Mouse (Mus musculus) heart, adult 8-10 months (tissue): Measurements from ENCODE around the gene Acsf2. TPM values are rescaled to one million over a fixed set of nuclear protein-coding genes. Genes with fewer than 3 reads are reported as not detected.

ENCODE experiments used
- DNase-seq: peaks from one replicate; pipeline ENCODE4 v3.0.0; 2022; ENCODE audit warnings: low spot score
- total RNA-seq, 4 experiments: library from RNA; stranded (reverse); gene quantifications; 2 replicates each; pipeline ENCODE4 v1.2.4; 2022

The Acsf2 gene
- total RNA-seq, 4 experiments from 2014 or later, result 25.6 to 34.8 (median 30.1) TPM

- DNase-seq, result no peak
These were observed 53.5 kb downstream of the Acsf2 start for GRCm38 (mm10) chr11:94548041-94548784.

DNA sequence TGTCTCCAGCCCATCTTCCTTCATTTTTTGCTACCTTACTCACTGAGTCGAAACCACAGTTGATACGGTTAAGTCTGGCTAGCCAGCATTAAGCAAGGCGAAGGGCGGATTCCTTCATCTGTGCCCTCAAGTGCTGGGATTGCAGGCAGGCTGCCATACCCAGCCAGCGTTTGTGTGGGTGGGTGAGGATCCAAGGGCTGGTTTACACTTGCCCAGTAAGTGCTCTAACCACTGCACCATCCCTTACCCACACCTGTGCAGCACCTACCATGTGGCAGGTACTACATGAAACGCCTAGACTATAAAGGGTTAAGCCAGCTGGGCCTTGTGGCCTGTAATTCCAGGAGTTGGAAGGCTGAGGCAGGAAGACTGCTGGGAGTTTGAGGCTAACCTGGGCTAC lies 54.4 kb downstream of the Acsf2 start:
- no peak for DNase-seq

GRCm38 (mm10) chr11:94546381-94546780 lies 55.3 kb downstream of the Acsf2 start:
- DNase-seq, result no peak

- no peak for DNase-seq
These were observed 57.2 kb downstream of the Acsf2 start for GRCm38 (mm10) chr11:94544422-94544821.

- DNase-seq, result peak; percentile 93
These were observed 57.7 kb downstream of the Acsf2 start for GRCm38 (mm10) chr11:94543932-94544331.

DNA sequence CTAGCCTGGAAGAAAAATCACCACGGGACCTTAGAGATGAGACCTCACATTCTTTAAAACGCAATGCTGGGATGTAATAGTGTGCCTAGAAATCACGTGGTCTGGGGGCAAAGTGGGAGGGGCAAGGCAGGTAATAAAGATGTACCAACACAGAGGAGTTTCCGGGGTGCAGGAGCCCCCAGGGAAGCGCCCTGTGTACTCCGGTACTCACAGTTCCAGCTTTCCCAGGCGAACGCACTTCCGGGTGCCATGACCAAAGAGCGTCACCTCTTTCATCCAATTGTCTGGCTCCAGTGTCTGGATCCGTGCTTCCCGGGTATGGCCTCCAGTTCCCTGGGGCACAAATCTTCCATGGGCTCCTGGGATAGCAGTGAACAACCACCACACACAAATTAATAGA lies 58.3 kb downstream of the Acsf2 start:
- no peak for DNase-seq

GRCm38 (mm10) chr11:94542400-94542799 lies 59.3 kb downstream of the Acsf2 start:
- no peak for DNase-seq

DNA sequence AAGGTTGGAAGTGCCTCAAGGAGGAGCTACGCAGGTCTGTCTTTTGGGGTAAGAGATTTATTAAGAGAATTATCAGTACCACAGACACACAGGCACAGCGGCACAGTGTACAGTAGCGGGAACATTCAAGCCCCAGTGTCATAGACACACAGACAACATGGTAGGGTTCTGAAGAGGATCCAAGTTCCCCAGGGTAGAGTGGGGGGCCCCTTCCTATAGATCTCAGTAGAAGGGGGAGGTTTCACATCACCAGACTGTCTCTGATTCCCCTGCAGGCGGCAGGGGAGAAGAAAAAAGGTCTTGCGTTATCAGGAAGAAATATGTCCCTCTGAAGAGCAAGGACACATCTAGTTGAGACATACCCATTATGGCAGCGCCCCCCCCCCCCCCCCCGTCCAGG lies 61.9 kb downstream of the Acsf2 start:
- no peak for DNase-seq

DNA sequence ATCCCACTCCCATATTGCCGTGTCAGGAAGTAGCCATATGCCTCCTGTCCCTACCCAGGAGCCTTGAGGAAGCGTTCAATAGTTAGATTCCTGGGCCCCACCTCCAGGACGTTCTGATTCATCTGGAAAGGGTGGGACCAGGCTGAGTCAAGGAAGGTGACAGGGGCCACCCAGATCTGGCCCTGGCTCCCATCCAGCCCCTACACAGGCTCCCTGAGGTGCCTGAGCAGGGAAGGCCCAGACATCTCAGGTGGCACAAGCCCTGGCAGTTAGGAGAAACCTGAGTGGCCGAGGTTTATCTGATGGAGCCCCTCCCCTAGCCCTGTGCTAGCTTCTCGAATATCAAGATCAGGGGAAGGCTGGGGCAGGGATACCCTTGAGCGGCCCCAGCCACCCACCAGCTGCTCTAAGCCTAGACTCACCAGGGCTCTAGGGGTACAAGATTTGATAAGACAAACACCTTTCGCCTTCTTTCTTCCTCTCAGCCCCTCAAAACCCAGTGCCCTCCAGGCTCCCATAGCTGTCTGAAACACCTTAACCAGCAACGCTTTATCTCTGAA lies 62.9 kb downstream of the Acsf2 start:
- no peak for DNase-seq

DNA sequence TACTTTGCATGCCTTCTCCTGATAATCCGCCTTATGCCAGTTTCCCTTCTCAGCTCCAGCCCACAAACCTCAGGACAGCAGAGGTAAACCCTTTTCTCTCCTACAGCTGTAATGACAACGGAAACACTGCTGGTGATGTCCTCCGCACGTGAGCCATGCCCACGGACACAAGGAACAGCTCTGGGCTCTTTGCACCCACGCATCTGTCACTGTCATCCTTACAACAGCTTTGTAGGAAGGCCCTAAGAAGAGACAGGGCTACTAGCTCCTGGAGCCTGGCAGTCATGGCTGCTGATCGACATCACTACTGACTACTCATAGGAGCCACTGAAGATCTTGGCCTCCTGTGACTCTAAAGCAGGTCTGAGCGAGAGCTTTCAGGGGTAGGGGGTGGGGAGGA lies 68.5 kb downstream of the Acsf2 start:
- no peak for DNase-seq

DNA sequence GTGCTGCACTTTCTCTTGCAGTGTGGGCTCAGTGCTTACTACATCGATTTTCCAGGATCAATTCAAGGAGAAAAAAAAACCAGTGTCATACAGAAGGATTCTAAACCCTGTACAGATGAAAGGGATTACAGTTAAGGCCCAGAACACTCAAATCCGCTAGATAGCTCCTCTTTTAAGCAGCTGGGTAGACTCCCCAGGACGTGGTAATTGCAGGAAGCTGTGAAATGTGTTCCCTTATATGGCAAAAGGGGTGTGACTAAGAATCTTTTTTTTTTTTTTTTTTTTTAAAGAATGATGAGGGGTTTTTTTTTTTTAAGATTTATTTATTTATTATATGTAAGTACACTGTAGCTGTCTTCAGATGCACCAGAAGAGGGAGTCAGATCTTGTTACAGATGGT lies 72.8 kb downstream of the Acsf2 start:
- no peak for DNase-seq

GRCm38 (mm10) chr11:94526171-94526879 lies 75.3 kb downstream of the Acsf2 start:
- DNase-seq, result no peak

DNA sequence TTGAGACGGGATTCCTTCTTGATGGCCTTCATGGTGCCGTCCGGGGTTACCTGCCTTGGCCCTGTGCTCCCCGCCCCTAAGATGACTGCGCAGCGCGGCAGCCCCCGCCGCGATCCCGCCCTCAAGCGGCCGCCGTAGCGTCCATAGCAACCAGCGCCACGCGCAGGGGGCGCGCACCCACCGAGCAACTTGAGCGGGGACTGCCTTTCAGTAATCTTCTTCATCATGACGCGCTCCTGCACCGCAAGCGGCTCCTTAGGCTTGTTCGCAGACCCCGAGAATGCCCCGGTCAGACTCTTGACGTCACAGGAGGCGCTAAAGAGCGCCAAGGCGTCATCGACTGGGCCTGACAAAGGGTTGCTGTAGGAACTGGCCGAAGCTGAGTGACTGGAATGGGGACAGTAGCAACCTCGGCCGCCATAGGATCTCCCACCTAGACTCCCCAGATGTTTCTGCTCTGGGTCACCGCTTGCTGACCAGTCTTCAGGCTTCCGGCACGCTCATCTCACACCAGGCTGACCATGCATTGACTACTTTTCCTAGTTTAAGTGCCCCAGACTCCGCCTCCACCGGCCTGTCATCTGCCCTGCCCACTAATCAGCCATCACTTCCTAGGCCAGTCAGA lies 80.3 kb downstream of the Acsf2 start, which contains the start of gene Mycbpap:
Gene Mycbpap (minus strand): TSS at position 524 of the 625 bp plus-strand sequence.
- peak; percentile 45 for DNase-seq

GRCm38 (mm10) chr11:94513452-94513851 lies 88.2 kb downstream of the Acsf2 start:
- DNase-seq, result no peak

GRCm38 (mm10) chr11:94508976-94509375 lies 92.7 kb downstream of the Acsf2 start:
- no peak for DNase-seq

Other genes starting within 250 kb of the Acsf2 start
- gene Abcc3, start 208.9 kb downstream of the Acsf2 start, total RNA-seq, result 1 to 10 TPM in 3 of 4 experiments, under 1 TPM in 1; 0.91 to 2.3 (median 1.7) TPM
- 10 to 100 TPM in 3 of 4 experiments, 1 to 10 TPM in 1; 6.7 to 14.6 (median 12.5) TPM for gene Cacna1g, start 127.7 kb downstream of the Acsf2 start, total RNA-seq
- under 1 TPM; 0.09 to 0.63 (median 0.40) TPM for gene Spata20, start 115.7 kb downstream of the Acsf2 start, total RNA-seq
- 10 to 100 TPM; 21.3 to 28.5 (median 25.1) TPM for gene Epn3, start 101.9 kb downstream of the Acsf2 start, total RNA-seq
- 1 to 10 TPM in 3 of 4 experiments, under 1 TPM in 1; 0.75 to 2.3 (median 1.4) TPM for gene Mycbpap, start 80.1 kb downstream of the Acsf2 start, total RNA-seq
- 10 to 100 TPM in 2 of 4 experiments, 1 to 10 TPM in 2; 8.3 to 11.5 (median 10.1) TPM for gene Rsad1, start 52.6 kb downstream of the Acsf2 start, total RNA-seq
- 1 to 10 TPM in 2 of 4 experiments, under 1 TPM in 2; 0.43 to 2.4 (median 0.86) TPM for gene Chad, start 36.8 kb downstream of the Acsf2 start, total RNA-seq
- 10 to 100 TPM; 25.5 to 31.1 (median 28.2) TPM for gene Lrrc59, start 27.9 kb upstream of the Acsf2 start, total RNA-seq
- 10 to 100 TPM; 59.3 to 66.6 (median 63.0) TPM for gene Mrpl27, start 51.9 kb upstream of the Acsf2 start, total RNA-seq
- under 1 TPM in 1 of 4 experiments, not detected in 3; 0.44 TPM for gene Eme1, start 52.1 kb upstream of the Acsf2 start, total RNA-seq
- 10 to 100 TPM in 1 of 4 experiments, 1 to 10 TPM in 3; 5.4 to 10.1 (median 7.3) TPM for gene Xylt2, start 75.6 kb upstream of the Acsf2 start, total RNA-seq
- gene Gm11541, start 102.6 kb upstream of the Acsf2 start, total RNA-seq, result not detected
- under 1 TPM; 0.52 to 0.97 (median 0.88) TPM for gene Cdc34b, start 139.9 kb upstream of the Acsf2 start, total RNA-seq
- gene Tmem92, start 180.8 kb upstream of the Acsf2 start, total RNA-seq, result not detected